Mouse (Mus musculus) E14TG2a.4 (cell line): Measurements from ENCODE around the gene Arhgef7.

Source experiments
- CTCF ChIP-seq: conservative IDR thresholded peaks from 2 replicates; pipeline ENCODE4 v1.5.1; 2014; ENCODE audit warnings: low read length
- NANOG ChIP-seq: IDR thresholded peaks from 2 replicates; pipeline ENCODE4 v1.6.1; 2014; ENCODE audit warnings: borderline replicate concordance, low read length, mixed read lengths
- POU5F1 ChIP-seq: IDR thresholded peaks from 2 replicates; pipeline ENCODE4 v1.6.1; 2014; ENCODE audit warnings: low read length, borderline replicate concordance

DNA sequence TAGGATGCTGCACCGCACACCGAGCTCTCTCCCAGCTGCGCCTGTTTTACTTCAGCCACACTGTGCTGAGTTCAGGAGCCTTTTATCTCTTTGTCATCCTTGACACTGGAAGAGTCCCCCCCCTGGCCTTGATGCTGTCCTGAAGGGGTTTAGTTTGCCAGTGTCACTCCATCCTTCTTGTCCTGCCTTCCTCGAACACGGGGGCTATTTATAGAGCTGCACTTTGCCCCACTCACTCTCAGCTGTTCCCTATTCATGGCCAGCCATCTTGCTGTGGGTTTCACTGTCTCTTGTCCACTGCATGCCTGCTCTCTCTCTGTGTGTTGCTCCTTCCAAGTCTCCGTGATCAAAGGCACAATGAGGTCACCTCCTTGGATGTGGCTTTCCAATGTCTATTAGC is 22.0 kb downstream of the Arhgef7 start:
- TF ChIP-seq CTCF = no peak
- TF ChIP-seq NANOG = no peak
- no peak for TF ChIP-seq POU5F1
